Mouse (Mus musculus): Measurements from ENCODE around the gene Spon1. TPM values are rescaled to one million over a fixed set of nuclear protein-coding genes. Genes with fewer than 3 reads are reported as not detected.

Spon1 gene
- polyA plus RNA-seq, 1 experiment, result 1.2 TPM

GRCm38 (mm10) chr7:113737790-113738362 is 27.9 kb upstream of the Spon1 start:
- no peaks in the 10 kb centered on the region for H3K36me3 ChIP-seq (ENCODE audit: control insufficient read depth, insufficient read depth, low read length)
- H3K4me3 ChIP-seq (ENCODE audit: extremely low read depth, insufficient read depth, insufficient read length), result no peak overlapping the region
- H3K27ac ChIP-seq (ENCODE audit: insufficient read depth, low read length), result no peak overlapping the region
- H3K4me1 ChIP-seq (ENCODE audit: control insufficient read depth, insufficient read depth, insufficient read length), result no peaks in the 10 kb centered on the region
- 70% methylated on average over 9 of the region's 9 CpGs for WGBS
- H3K27me3 ChIP-seq (ENCODE audit: control insufficient read depth, insufficient read depth, low read length), result no peaks in the 10 kb centered on the region
- DNase-seq (ENCODE audit: low read depth in 1 of 2, low spot score in 2 of 2), result no peak
- TF ChIP-seq POLR2A (IDR thresholded peaks at IDR 0.05; ENCODE audit: low read depth, low read length) (no peak), CTCF (IDR thresholded peaks at IDR 0.05; ENCODE audit: extremely low read depth, insufficient read depth, insufficient read length, insufficient replicate concordance) (no peak)

- no peaks in the 10 kb centered on the region for H3K4me1 ChIP-seq (ENCODE audit: control insufficient read depth, insufficient read depth, insufficient read length)
- no peak overlapping the region for H3K4me3 ChIP-seq (ENCODE audit: extremely low read depth, insufficient read depth, insufficient read length)
- no peaks in the 10 kb centered on the region for H3K36me3 ChIP-seq (ENCODE audit: control insufficient read depth, insufficient read depth, low read length)
- WGBS, result 84% methylated on average over 7 of the region's 7 CpGs
- no peaks in the 10 kb centered on the region for H3K27me3 ChIP-seq (ENCODE audit: control insufficient read depth, insufficient read depth, low read length)
- H3K27ac ChIP-seq (ENCODE audit: insufficient read depth, low read length), result no peak overlapping the region
- DNase-seq (ENCODE audit: low read depth in 1 of 2, low spot score in 2 of 2), result no peak
- no peak for TF ChIP-seq POLR2A (IDR thresholded peaks at IDR 0.05; ENCODE audit: low read depth, low read length)
- TF ChIP-seq CTCF (IDR thresholded peaks at IDR 0.05; ENCODE audit: extremely low read depth, insufficient read depth, insufficient read length, insufficient replicate concordance), result no peak
Observed at GRCm38 (mm10) chr7:113739181-113739580, 26.6 kb upstream of the Spon1 start.

DNA sequence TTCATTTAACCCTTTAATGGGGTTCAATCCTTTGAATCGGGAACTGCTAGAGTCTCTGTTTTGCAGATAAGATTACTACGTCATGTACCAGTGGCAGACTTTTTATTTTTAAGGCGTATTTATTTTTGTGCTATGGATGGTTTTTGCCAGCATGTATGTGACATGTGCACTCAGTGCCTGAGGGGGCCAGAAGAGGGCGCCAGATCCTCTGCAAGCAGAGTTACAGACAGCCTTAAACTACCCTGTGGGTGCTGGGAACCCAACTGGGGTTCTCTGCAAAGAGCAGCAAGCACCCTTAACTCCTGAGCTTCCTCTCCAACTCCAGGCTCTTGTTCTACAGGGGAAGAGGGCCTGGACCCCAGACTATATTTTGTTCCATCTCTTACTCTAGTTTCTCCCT is 23.2 kb upstream of the Spon1 start:
- H3K4me1 ChIP-seq (ENCODE audit: control insufficient read depth, insufficient read depth, insufficient read length), result no peaks in the 10 kb centered on the region
- H3K4me3 ChIP-seq (ENCODE audit: extremely low read depth, insufficient read depth, insufficient read length), result no peak overlapping the region
- TF ChIP-seq CTCF (IDR thresholded peaks at IDR 0.05; ENCODE audit: extremely low read depth, insufficient read depth, insufficient read length, insufficient replicate concordance) (no peak), POLR2A (IDR thresholded peaks at IDR 0.05; ENCODE audit: low read depth, low read length) (no peak)
- H3K27me3 ChIP-seq (ENCODE audit: control insufficient read depth, insufficient read depth, low read length), result no peaks in the 10 kb centered on the region
- DNase-seq (ENCODE audit: low read depth in 1 of 2, low spot score in 2 of 2), result no peak
- no peak overlapping the region for H3K27ac ChIP-seq (ENCODE audit: insufficient read depth, low read length)
- no peaks in the 10 kb centered on the region for H3K36me3 ChIP-seq (ENCODE audit: control insufficient read depth, insufficient read depth, low read length)
- WGBS, result 90% methylated on average over 4 of the region's 4 CpGs

- WGBS, result 80% methylated on average over 5 of the region's 5 CpGs
- no peak overlapping the region for H3K27ac ChIP-seq (ENCODE audit: insufficient read depth, low read length)
- no peak overlapping the region for H3K4me3 ChIP-seq (ENCODE audit: extremely low read depth, insufficient read depth, insufficient read length)
- TF ChIP-seq POLR2A (IDR thresholded peaks at IDR 0.05; ENCODE audit: low read depth, low read length) (no peak), CTCF (IDR thresholded peaks at IDR 0.05; ENCODE audit: extremely low read depth, insufficient read depth, insufficient read length, insufficient replicate concordance) (no peak)
- no peaks in the 10 kb centered on the region for H3K4me1 ChIP-seq (ENCODE audit: control insufficient read depth, insufficient read depth, insufficient read length)
- DNase-seq (ENCODE audit: low read depth in 1 of 2, low spot score in 2 of 2), result no peak
- no peaks in the 10 kb centered on the region for H3K27me3 ChIP-seq (ENCODE audit: control insufficient read depth, insufficient read depth, low read length)
- H3K36me3 ChIP-seq (ENCODE audit: control insufficient read depth, insufficient read depth, low read length), result no peaks in the 10 kb centered on the region
Observed at GRCm38 (mm10) chr7:113743982-113744381, 21.8 kb upstream of the Spon1 start.

DNA sequence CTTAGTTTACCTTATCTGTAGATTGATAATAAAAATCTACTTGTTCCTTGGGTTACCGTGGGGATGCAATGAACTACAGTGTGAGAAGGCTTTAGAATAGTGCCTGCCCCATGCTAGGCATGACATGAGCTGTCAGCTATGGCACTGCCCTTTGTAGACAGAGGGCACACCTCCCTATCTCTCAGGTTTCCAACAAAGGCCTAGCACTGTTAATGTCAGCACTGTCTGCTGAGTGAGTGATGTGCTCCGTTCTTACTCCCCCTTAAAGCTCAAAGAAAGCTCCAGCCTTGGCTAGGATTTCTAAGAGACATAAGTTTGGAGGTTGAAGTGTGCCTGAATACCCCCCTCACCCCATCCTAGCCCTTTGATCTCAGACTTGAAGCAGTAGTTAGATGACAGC is 9.2 kb upstream of the Spon1 start:
- no peak overlapping the region for H3K4me3 ChIP-seq (ENCODE audit: extremely low read depth, insufficient read depth, insufficient read length)
- H3K36me3 ChIP-seq (ENCODE audit: control insufficient read depth, insufficient read depth, low read length), result no peaks in the 10 kb centered on the region
- H3K27ac ChIP-seq (ENCODE audit: insufficient read depth, low read length), result no peak overlapping the region
- H3K27me3 ChIP-seq (ENCODE audit: control insufficient read depth, insufficient read depth, low read length), result no peaks in the 10 kb centered on the region
- no peak for TF ChIP-seq POLR2A (IDR thresholded peaks at IDR 0.05; ENCODE audit: low read depth, low read length)
- TF ChIP-seq CTCF (IDR thresholded peaks at IDR 0.05; ENCODE audit: extremely low read depth, insufficient read depth, insufficient read length, insufficient replicate concordance), result no peak
- no peaks in the 10 kb centered on the region for H3K4me1 ChIP-seq (ENCODE audit: control insufficient read depth, insufficient read depth, insufficient read length)
- 88% methylated on average over 2 of the region's 2 CpGs for WGBS
- DNase-seq (ENCODE audit: low read depth in 1 of 2, low spot score in 2 of 2), result no peak

GRCm38 (mm10) chr7:113759212-113759611 is 6.6 kb upstream of the Spon1 start:
- H3K4me1 ChIP-seq (ENCODE audit: control insufficient read depth, insufficient read depth, insufficient read length), result no peaks in the 10 kb centered on the region
- peak in 1 of 2 experiments; percentile 14 for DNase-seq (ENCODE audit: low read depth in 1 of 2, low spot score in 2 of 2)
- H3K27me3 ChIP-seq (ENCODE audit: control insufficient read depth, insufficient read depth, low read length), result no peaks in the 10 kb centered on the region
- no peaks in the 10 kb centered on the region for H3K36me3 ChIP-seq (ENCODE audit: control insufficient read depth, insufficient read depth, low read length)
- WGBS, result 6% methylated on average over 1 of the region's 1 CpGs
- H3K4me3 ChIP-seq (ENCODE audit: extremely low read depth, insufficient read depth, insufficient read length), result no peak overlapping the region
- TF ChIP-seq CTCF (IDR thresholded peaks at IDR 0.05; ENCODE audit: extremely low read depth, insufficient read depth, insufficient read length, insufficient replicate concordance) (peak; percentile 79; the same call in 1 of the 2 replicates), POLR2A (IDR thresholded peaks at IDR 0.05; ENCODE audit: low read depth, low read length) (no peak)
- no peak overlapping the region for H3K27ac ChIP-seq (ENCODE audit: insufficient read depth, low read length)

DNA sequence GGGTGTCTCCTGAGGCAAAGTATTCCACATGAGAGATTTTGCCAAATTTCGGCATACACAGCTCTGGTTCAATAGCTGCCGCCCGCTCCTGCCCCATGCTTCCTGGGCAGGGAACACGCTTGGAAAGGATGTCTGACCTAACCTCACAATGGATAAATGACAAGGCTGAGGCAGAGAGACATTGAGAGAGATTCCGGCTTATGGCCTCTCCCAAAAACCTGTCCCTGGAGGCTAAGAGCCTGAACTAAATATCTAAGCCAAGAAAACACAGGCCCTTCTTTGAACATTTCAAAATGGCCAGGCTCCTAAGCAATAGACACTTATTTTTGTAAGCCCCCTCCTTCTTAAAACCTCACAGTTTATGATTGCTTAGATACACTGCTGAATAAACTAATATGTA is 665 bp upstream of the Spon1 start:
- 90% methylated on average over 5 of the region's 5 CpGs for WGBS
- Histone ChIP-seq H3K4me3 (ENCODE audit: extremely low read depth, insufficient read depth, insufficient read length) (no peak overlapping the region), H3K36me3 (ENCODE audit: control insufficient read depth, insufficient read depth, low read length) (no peaks in the 10 kb centered on the region), H3K27me3 (ENCODE audit: control insufficient read depth, insufficient read depth, low read length) (peaks cover 5% of the 10 kb centered on the region), H3K27ac (ENCODE audit: insufficient read depth, low read length) (no peak overlapping the region), H3K4me1 (ENCODE audit: control insufficient read depth, insufficient read depth, insufficient read length) (peaks cover 4% of the 10 kb centered on the region; the same call in 1 of the 2 replicates)
- DNase-seq (ENCODE audit: low read depth in 1 of 2, low spot score in 2 of 2), result no peak
- TF ChIP-seq POLR2A (IDR thresholded peaks at IDR 0.05; ENCODE audit: low read depth, low read length), result no peak
- TF ChIP-seq CTCF (IDR thresholded peaks at IDR 0.05; ENCODE audit: extremely low read depth, insufficient read depth, insufficient read length, insufficient replicate concordance), result no peak
